Mouse (Mus musculus) gastrocnemius, adult 18-20 months (tissue): ENCODE measurements around the gene Foxj2. TPM values are rescaled to one million over a fixed set of nuclear protein-coding genes. Genes with fewer than 3 reads are reported as not detected.
A peak's percentile ranks its signal among the peaks of the same experiment; 100 is the strongest.

Source experiments
- DNase-seq: peaks from one replicate; pipeline ENCODE4 v3.0.0; 2021; ENCODE audit warnings: low spot score
- long read RNA-seq, 2 experiments: library from polyadenylated mRNA; stranded (forward); transcript quantifications; one replicate each; pipeline ENCODE4 v2.0.0; 2021
- total RNA-seq, 2 experiments: library from RNA; stranded (reverse); gene quantifications; 2 replicates each; pipeline ENCODE4 v1.2.3; 2021

Foxj2 gene
- 10 to 100 TPM; 26.2 to 29.3 TPM for total RNA-seq
- long read RNA-seq, experiment 1, full-length matches to known transcripts, result 25 of 49 reads
- long read RNA-seq, experiment 1, partial matches to known transcripts, result 24 of 49 reads
- long read RNA-seq, experiment 1, other reads (novel, unspliced or antisense), result 0 of 49 reads
- long read RNA-seq, experiment 2, full-length matches to known transcripts, result 19 of 27 reads
- long read RNA-seq, experiment 2, partial matches to known transcripts, result 8 of 27 reads
- long read RNA-seq, experiment 2, other reads (novel, unspliced or antisense), result 0 of 27 reads

- peak; percentile 66 for DNase-seq
These were observed at the start of gene Foxj2 for GRCm38 (mm10) chr6:122819306-122820070. Gene Foxj2, plus strand, starts transcription at chr6:122819914.

- no peak for DNase-seq
These were observed 48.9 kb upstream of the Foxj2 start for GRCm38 (mm10) chr6:122770760-122771315.

- no peak for DNase-seq
These were observed 47.0 kb upstream of the Foxj2 start for GRCm38 (mm10) chr6:122772701-122773100.

GRCm38 (mm10) chr6:122774345-122774744 lies 45.4 kb upstream of the Foxj2 start:
- DNase-seq, result no peak

GRCm38 (mm10) chr6:122776040-122776439 lies 43.7 kb upstream of the Foxj2 start:
- DNase-seq, result no peak

- DNase-seq, result no peak
These were observed 39.8 kb upstream of the Foxj2 start for GRCm38 (mm10) chr6:122779916-122780315.

- no peak for DNase-seq
These were observed 38.5 kb upstream of the Foxj2 start for GRCm38 (mm10) chr6:122781167-122781566.

- peak; percentile 19 for DNase-seq
These were observed 37.5 kb upstream of the Foxj2 start for GRCm38 (mm10) chr6:122782164-122782563.

GRCm38 (mm10) chr6:122784866-122785265 lies 34.8 kb upstream of the Foxj2 start:
- DNase-seq, result no peak

- DNase-seq, result peak; percentile 28
These were observed 33.4 kb upstream of the Foxj2 start for GRCm38 (mm10) chr6:122786275-122786674.

GRCm38 (mm10) chr6:122795254-122795935 lies 24.3 kb upstream of the Foxj2 start:
- peak; percentile 66 for DNase-seq

- DNase-seq, result peak; percentile 60
These were observed 18.9 kb upstream of the Foxj2 start for GRCm38 (mm10) chr6:122800640-122801300.

GRCm38 (mm10) chr6:122801301-122801800 lies 18.4 kb upstream of the Foxj2 start, which contains the start of gene Slc2a3:
Gene Slc2a3, minus strand, starts transcription at chr6:122801640.
- DNase-seq, result peak; percentile 60

GRCm38 (mm10) chr6:122801801-122802514 lies 17.8 kb upstream of the Foxj2 start:
- peak; percentile 30 for DNase-seq

GRCm38 (mm10) chr6:122804418-122804817 lies 15.3 kb upstream of the Foxj2 start:
- DNase-seq, result peak; percentile 85

GRCm38 (mm10) chr6:122810022-122810614 lies 9.6 kb upstream of the Foxj2 start:
- no peak for DNase-seq

- DNase-seq, result peak; percentile 98
These were observed 9.0 kb upstream of the Foxj2 start for GRCm38 (mm10) chr6:122810615-122811279.

- DNase-seq, result peak; percentile 94
These were observed 8.4 kb upstream of the Foxj2 start for GRCm38 (mm10) chr6:122811280-122811652.
